Mouse (Mus musculus) ovary, postnatal 10 days (tissue): ENCODE results near the gene Tcl1b4.
"Not testable (repeated sequence)": the region's sequence is repeated elsewhere in the genome, so short reads cannot be mapped to it uniquely, and the experiment has no call there.

Experiments
- DNase-seq: peaks from one replicate; pipeline ENCODE4 v3.0.0; 2022; ENCODE audit warnings: low spot score

The Tcl1b4 gene

GRCm38 (mm10) chr12:105201657-105202056 is at the start of gene Tcl1b4:
Gene Tcl1b4, plus strand, starts transcription at chr12:105201957.
- not testable (repeated sequence) for DNase-seq

- DNase-seq: not testable (repeated sequence)
Measured at GRCm38 (mm10) chr12:105155286-105155685, 46.5 kb upstream of the Tcl1b4 start.

GRCm38 (mm10) chr12:105158842-105159241 is 42.9 kb upstream of the Tcl1b4 start:
- DNase-seq: no peak

- no peak for DNase-seq
Measured at GRCm38 (mm10) chr12:105159390-105159789, 42.4 kb upstream of the Tcl1b4 start, which contains the start of gene Tcl1b1. Gene Tcl1b1, plus strand, starts transcription at chr12:105159690.

GRCm38 (mm10) chr12:105166734-105167133 is 35.0 kb upstream of the Tcl1b4 start:
- no peak for DNase-seq

- DNase-seq: no peak
Measured at GRCm38 (mm10) chr12:105173366-105173765, 28.4 kb upstream of the Tcl1b4 start.

GRCm38 (mm10) chr12:105174318-105174717 is 27.4 kb upstream of the Tcl1b4 start:
- DNase-seq: peak; percentile 31

GRCm38 (mm10) chr12:105176044-105176443 is 25.7 kb upstream of the Tcl1b4 start, which contains the start of gene Tcl1b5:
Gene Tcl1b5, plus strand, starts transcription at chr12:105176344.
- DNase-seq: not testable (repeated sequence)

- DNase-seq: not testable (repeated sequence)
Measured at GRCm38 (mm10) chr12:105181040-105181644, 20.6 kb upstream of the Tcl1b4 start.

GRCm38 (mm10) chr12:105188980-105189379 is 12.8 kb upstream of the Tcl1b4 start:
- DNase-seq: not testable (repeated sequence)

GRCm38 (mm10) chr12:105190743-105191142 is 11.0 kb upstream of the Tcl1b4 start, which contains the start of gene Tcl1b3:
Gene Tcl1b3, plus strand, starts transcription at chr12:105191043.
- DNase-seq: not testable (repeated sequence)

GRCm38 (mm10) chr12:105199684-105200497 is 1.9 kb upstream of the Tcl1b4 start:
- not testable (repeated sequence) for DNase-seq

GRCm38 (mm10) chr12:105207071-105207470 is 5.3 kb downstream of the Tcl1b4 start:
- DNase-seq: no peak

- no peak for DNase-seq
Measured at GRCm38 (mm10) chr12:105208441-105208840, 6.7 kb downstream of the Tcl1b4 start.

- DNase-seq: no peak
Measured at GRCm38 (mm10) chr12:105209231-105209630, 7.5 kb downstream of the Tcl1b4 start.

GRCm38 (mm10) chr12:105217101-105217760 is 15.5 kb downstream of the Tcl1b4 start:
- DNase-seq: no peak

GRCm38 (mm10) chr12:105222601-105223319 is 21.0 kb downstream of the Tcl1b4 start, which contains the start of gene Tcl1:
Gene Tcl1, minus strand, starts transcription at chr12:105222793.
- DNase-seq: no peak

- no peak for DNase-seq
Measured at GRCm38 (mm10) chr12:105224621-105225320, 23.0 kb downstream of the Tcl1b4 start.

- no peak for DNase-seq
Measured at GRCm38 (mm10) chr12:105234362-105234761, 32.6 kb downstream of the Tcl1b4 start.

- DNase-seq: no peak
Measured at GRCm38 (mm10) chr12:105235091-105235490, 33.3 kb downstream of the Tcl1b4 start.

- DNase-seq: no peak
Measured at GRCm38 (mm10) chr12:105239060-105239459, 37.3 kb downstream of the Tcl1b4 start.
